Mouse (Mus musculus) ES-Bruce4 (cell line): ENCODE measurements around the gene 1700010B08Rik.

Source experiments
- CTCF ChIP-seq: IDR thresholded peaks from one replicate; pipeline ENCODE4 v1.8.1; 2011; ENCODE audit warnings: low read depth, low read length
- EP300 ChIP-seq: IDR thresholded peaks from 2 replicates; pipeline ENCODE4 v1.6.1; 2011; ENCODE audit warnings: low read depth, low read length; ENCODE audit not compliant: insufficient read depth
- POLR2A ChIP-seq: IDR thresholded peaks from one replicate; pipeline ENCODE4 v1.8.1; 2011; ENCODE audit warnings: low read length; ENCODE audit not compliant: insufficient read depth

- TF ChIP-seq CTCF (no peak), EP300 (no peak), POLR2A (no peak)
These were observed 15.2 kb downstream of the 1700010B08Rik start for GRCm38 (mm10) chr2:173734426-173734825.
